Mouse (Mus musculus): ENCODE data around the gene Fam227b.

- TF ChIP-seq CTCF (IDR thresholded peaks at IDR 0.05; ENCODE audit: low read depth, low read length) (no peak), POLR2A (IDR thresholded peaks at IDR 0.05; ENCODE audit: extremely low read depth, insufficient read depth, low read length) (no peak)
These were observed 91.2 kb downstream of the Fam227b start for GRCm38 (mm10) chr2:126060595-126060994.
